Mouse (Mus musculus) left cerebral cortex, adult 8-10 months (tissue): ENCODE data around the gene Fbxo24. TPM values are rescaled to one million over a fixed set of nuclear protein-coding genes. Genes with fewer than 3 reads are reported as not detected.
A peak's percentile ranks its signal among the peaks of the same experiment; 100 is the strongest.

ENCODE experiments used
- DNase-seq, 2 experiments: peaks; one replicate each; pipeline ENCODE4 v3.0.0; 2022; ENCODE audit warnings: low spot score in 2 of 2
- total RNA-seq, 4 experiments: library from RNA; stranded (reverse); gene quantifications; 2 replicates each; pipeline ENCODE4 v1.2.4; 2022

Gene Fbxo24
- total RNA-seq, 4 experiments from 2014 or later, result 0.16 to 0.28 (median 0.20) TPM

- DNase-seq, result no peak
Observed at GRCm38 (mm10) chr5:137607860-137608653, 20.7 kb downstream of the Fbxo24 start.

DNA sequence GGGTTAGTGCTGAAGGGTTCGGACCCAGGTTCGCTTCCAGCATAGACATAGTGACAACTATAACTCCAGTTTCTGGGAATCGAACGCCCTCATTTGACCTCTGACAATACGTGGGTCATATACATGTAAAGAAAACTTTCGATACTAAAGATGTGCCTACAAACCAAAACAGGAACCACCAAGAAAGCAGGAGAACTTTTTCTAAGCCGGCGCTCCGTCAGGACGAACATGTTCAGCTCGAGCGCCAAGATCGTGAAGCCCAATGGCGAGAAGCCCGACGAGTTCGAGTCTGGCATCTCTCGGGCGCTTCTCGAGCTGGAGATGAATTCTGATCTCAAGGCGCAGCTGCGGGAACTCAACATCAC is 27.5 kb downstream of the Fbxo24 start:
- DNase-seq, result no peak

GRCm38 (mm10) chr5:137600619-137601364 is 28.0 kb downstream of the Fbxo24 start, which contains the start of gene Mospd3:
TSS of gene Mospd3 (minus strand) at chr5:137601058.
- peak; percentile 93 to 95 for DNase-seq

- DNase-seq, result peak in 1 of 2 experiments; percentile 12
Observed at GRCm38 (mm10) chr5:137600281-137600618, 28.6 kb downstream of the Fbxo24 start.

DNA sequence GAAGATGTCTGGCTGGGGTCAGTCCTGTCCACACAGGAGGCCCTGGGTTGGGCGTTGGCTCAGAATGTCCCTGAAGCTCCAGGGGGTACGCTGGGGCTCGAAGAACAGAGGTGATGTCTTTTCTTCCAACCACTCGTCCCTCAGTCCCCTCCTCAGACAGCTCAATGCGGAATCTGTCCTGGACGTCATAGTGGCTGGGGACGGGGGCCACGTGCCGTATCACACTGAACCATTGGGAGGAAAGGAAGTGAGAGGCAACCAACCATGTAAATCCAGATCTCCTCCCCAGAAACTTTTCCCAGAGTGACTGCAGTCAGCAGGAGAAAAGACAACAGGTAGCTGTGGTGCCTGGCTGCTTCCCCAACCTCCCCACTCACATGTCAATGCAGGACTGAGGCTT is 29.2 kb downstream of the Fbxo24 start:
- no peak for DNase-seq

GRCm38 (mm10) chr5:137598100-137598826 is 30.5 kb downstream of the Fbxo24 start:
- DNase-seq, result no peak

- no peak for DNase-seq
Observed at GRCm38 (mm10) chr5:137597625-137598024, 31.2 kb downstream of the Fbxo24 start.

GRCm38 (mm10) chr5:137596601-137597261 is 32.1 kb downstream of the Fbxo24 start:
- no peak for DNase-seq

- DNase-seq, result no peak
Observed at GRCm38 (mm10) chr5:137595921-137596320, 32.9 kb downstream of the Fbxo24 start.

DNA sequence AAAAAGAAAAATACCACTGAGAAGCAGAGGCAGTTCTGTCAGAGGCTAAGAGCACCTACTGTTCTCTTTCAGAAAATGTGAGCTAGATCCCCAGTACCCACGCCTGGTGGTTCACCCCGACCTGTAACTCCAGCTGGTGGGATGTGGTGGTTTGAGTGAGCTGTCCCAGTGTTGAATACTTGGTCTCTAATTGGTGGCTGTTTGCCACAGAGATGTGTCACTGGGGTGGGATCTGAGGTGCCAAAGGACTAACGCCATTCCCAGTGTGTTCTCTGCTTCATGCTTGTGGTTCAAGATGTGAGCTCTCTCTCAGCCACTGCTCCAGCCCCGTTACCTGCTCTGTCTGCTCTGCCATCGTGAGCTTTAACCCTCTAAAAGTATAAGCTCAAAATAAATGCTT is 38.3 kb downstream of the Fbxo24 start:
- no peak for DNase-seq

- DNase-seq, result no peak
Observed at GRCm38 (mm10) chr5:137584976-137585375, 43.8 kb downstream of the Fbxo24 start.

DNA sequence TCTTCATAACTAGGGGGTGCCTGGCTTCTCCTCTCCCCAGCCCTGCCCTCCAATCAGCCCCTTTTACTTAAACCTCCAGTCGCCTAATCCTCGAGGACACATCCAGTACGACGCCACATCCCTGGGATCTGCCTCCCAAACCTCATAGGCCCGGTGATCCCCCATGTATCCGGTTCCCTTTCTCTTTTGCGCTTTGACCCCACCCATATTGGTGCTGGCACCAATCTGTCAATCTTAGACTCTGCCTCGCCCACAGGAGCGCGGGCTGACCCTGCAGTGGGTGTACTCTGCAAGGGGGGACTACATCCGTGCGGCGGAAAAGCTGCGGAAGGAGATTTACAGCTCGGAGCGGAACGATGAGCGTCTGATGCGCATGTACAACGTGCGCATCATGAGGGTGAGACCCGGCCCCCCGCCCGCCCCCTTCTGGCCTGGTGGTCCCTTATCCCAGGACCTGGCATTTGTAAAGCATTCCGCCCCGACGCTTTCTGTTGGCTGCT is 45.1 kb downstream of the Fbxo24 start:
- DNase-seq, result peak in 1 of 2 experiments; percentile 59

DNA sequence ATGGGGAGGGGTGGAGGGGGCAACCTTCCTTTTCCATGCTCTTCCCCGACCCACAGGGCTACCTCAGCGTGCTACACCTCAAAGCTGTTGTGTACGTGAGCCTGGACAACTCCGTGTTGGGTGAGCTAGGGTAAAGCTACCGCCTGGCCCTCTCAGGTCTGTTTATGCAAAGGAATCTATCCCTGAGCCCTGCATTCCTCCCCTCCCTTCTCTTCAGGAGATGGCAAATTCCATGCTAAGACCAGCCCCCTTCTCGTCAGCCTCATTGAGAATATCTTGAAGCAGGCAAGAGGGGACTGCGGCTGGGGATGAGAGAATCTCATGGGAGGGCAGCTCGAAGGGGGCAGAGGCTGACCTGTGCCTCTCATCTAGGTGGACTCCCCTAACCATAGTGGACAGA is 46.1 kb downstream of the Fbxo24 start:
- DNase-seq, result no peak

DNA sequence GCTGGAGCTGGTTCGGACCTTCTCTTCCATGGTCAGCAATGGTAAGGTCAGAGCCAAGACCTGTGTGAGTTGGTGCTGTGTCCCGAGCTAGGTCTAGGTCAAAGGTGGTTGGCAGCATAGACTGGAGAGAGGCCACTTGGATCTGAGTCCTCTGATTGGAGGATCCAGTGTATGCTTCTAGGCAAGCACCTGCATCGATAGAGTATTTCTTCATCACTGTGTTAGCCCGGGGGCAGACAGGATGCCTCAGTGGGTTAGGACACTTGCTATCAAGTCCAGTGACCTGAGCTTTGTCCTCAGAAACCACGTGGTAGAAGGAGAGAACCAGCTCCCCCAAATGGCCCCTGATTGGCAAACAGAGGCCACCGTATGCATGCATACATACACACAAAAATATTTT is 48.6 kb downstream of the Fbxo24 start:
- DNase-seq, result no peak

GRCm38 (mm10) chr5:137574470-137574901 is 54.3 kb downstream of the Fbxo24 start:
- DNase-seq, result peak; percentile 33 to 54

DNA sequence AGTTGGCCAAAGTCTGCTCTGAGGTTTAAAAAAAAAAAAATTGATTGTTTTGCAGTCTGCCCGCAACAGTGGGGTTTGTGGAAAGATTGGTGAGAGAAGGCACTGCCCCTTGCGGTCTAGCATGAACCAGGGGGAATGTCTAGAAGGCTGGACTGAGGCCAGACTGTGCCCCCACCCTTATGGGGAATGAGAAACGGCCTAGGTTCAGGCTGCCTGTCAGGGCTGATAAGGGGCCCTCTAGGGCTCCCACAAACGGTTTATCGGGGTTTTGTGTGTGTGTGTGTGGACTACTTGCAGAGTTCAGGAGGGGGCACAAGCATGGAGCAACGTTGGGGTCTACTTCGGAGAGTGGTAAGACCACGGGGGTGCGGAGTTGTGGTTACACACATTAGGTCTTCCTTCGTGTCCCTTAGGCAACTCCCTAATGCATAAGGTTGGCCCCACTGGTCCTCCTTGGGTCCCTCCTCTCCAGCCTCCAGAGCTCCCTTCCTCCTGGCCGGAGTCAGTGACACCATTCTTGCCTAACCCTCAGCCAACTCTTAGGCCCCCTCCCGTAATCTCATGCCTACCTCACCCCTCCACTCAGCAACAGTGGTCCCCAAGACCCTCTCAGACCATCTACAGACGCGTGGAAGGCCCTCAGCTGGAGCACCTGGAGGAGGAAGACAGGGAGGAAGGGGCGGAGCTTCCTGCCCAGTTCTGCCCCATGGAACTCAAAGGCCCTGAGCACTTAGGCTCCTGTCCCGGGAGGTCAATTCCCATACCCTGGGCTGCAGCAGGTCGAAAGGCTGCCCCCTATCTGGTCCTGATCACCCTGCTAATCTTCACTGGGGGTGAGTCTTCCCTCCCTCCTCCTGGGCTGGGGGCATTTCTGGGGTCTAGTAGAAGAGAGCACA is 57.9 kb downstream of the Fbxo24 start:
- no peak for DNase-seq

GRCm38 (mm10) chr5:137570181-137570580 is 58.6 kb downstream of the Fbxo24 start:
- DNase-seq, result no peak

- no peak for DNase-seq
Observed at GRCm38 (mm10) chr5:137569665-137570064, 59.1 kb downstream of the Fbxo24 start, which contains the start of gene Tfr2. TSS of gene Tfr2 (plus strand) at chr5:137569840.

- no peak for DNase-seq
Observed at GRCm38 (mm10) chr5:137569031-137569430, 59.8 kb downstream of the Fbxo24 start.

DNA sequence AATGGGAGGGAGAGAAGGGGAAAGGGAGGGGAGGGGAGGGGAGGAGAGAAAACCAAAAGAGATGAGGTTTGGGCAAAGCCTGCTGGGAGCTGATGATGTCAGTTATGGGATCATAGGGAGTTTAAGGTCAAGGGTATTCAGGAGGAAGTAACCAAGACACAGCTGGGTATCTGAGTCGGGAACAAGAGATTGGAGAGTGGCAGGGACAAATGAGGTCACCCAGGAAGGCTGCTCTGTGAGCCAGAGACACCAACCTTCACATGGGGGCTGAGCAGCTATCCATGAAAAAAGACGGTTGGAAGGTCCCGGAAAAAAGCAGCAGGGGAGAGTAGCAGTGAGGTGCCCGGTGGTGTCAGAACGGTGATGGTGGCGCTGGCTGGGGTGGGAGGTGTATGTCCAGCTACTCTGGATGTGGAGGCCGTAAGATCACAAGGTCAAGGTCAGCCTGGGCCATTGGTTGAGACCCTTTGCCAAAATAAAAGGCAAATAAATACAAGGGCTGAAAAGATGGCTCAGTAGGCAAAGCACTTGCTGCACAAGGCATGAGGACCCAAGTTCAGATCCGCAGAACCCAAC is 60.5 kb downstream of the Fbxo24 start:
- DNase-seq, result no peak
